Mouse (Mus musculus) embryonic facial prominence, embryonic 13.5 days (tissue): ENCODE results near the gene Paxbp1. TPM values are rescaled to one million over a fixed set of nuclear protein-coding genes. Genes with fewer than 3 reads are reported as not detected.

ENCODE experiments used
- ATAC-seq: fragments of 200-750 bp; cut with Nextera tagmentation; 2 replicates; pipeline ENCODE4 v1.8.0; 2017; ENCODE audit warnings: low read depth; ENCODE audit not compliant: insufficient number of reproducible peaks, insufficient read depth, low FRiP score, low TSS enrichment
- H3K27ac ChIP-seq: fragments of 300-500 bp; sonication (generic); 2 replicates; pipeline ENCODE4 v1.5.1; 2015; ENCODE audit warnings: moderate library complexity, mild to moderate bottlenecking, inconsistent platforms
- H3K27me3 ChIP-seq: fragments of 300-500 bp; sonication (generic); 2 replicates; pipeline ENCODE4 v1.6.1; 2015; ENCODE audit warnings: mild to moderate bottlenecking, inconsistent platforms
- H3K36me3 ChIP-seq: fragments of 300-500 bp; sonication (generic); 2 replicates; pipeline ENCODE4 v1.6.1; 2015; ENCODE audit warnings: mild to moderate bottlenecking, inconsistent platforms
- H3K4me1 ChIP-seq: fragments of 300-500 bp; sonication (generic); 2 replicates; pipeline ENCODE4 v1.6.1; 2015; ENCODE audit warnings: inconsistent platforms
- H3K4me2 ChIP-seq: fragments of 300-500 bp; sonication (generic); 2 replicates; pipeline ENCODE4 v1.6.1; 2015; ENCODE audit warnings: moderate library complexity, mild to moderate bottlenecking, inconsistent platforms
- H3K4me3 ChIP-seq: fragments of 300-500 bp; sonication (generic); 2 replicates; pipeline ENCODE4 v1.5.1; 2015; ENCODE audit warnings: mild to moderate bottlenecking, inconsistent platforms
- H3K9ac ChIP-seq: fragments of 300-500 bp; sonication (generic); 2 replicates; pipeline ENCODE4 v1.6.1; 2015; ENCODE audit warnings: mild to moderate bottlenecking, inconsistent platforms
- H3K9me3 ChIP-seq: fragments of 300-500 bp; sonication (generic); 2 replicates; pipeline ENCODE4 v1.6.1; 2016; ENCODE audit warnings: inconsistent platforms
- WGBS: fragments of 180-500 bp; shearing (Covaris S2); methylation state at CpG from one replicate; pipeline ENCODE4 v1.1.7; 2015; ENCODE audit warnings: mixed read lengths; 5-methylcytosine and 5-hydroxymethylcytosine counted together
- polyA plus RNA-seq: library from polyadenylated mRNA; unstranded; fragments of >200 nt; fragmentation: Nextera tagmentation; extraction: Ambion mirVana; gene quantifications from 2 replicates; pipeline ENCODE4 v1.2.1, GENCODE M21; 2015

The Paxbp1 gene
- polyA plus RNA-seq, 1 experiment from 2014 or later = 71.6 TPM

DNA sequence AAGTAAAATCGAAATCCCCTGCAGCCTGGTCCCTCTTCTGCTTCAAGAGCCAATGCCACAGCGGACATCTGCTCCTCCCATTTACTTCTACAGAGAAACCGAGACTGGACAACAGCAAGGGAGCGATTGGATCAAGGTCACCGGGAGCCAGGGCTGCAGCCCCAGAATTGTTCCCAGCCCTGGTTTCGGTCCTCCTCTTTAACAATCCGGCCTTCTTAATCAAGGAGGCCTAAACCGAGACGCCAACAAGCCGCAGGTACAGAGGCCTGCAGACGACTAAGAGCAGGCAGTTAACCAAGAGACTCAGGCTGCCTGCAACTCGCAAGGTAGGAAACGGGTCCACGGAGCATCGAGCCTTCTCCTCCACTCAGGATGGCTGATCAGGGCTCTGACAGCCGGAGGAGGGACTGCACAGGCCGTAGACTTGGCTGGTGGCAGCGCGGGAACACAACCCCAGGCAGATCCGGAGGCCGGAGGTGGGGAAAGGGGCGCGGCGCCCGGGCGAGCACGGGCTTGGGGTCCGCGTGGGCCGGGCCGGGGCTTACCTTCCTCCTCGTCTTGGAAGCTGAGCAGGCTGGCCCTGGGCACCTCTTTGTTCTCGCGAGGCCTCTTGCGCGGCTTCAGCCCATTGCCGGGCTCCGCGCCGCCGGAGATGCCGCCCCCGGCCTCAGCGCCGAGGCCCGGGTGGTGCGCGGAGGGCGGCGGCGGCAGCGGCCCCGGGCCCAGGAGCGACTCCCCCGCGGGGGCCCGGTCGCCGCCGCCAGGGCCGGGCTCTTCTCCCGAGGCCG lies 688 bp downstream of the Paxbp1 start:
- peaks cover 22% of the 10 kb centered on the region for H3K36me3 ChIP-seq
- H3K4me3 ChIP-seq = peak overlapping the region; percentile 88
- H3K27ac ChIP-seq = peak overlapping the region; percentile 97
- ATAC-seq = peak; percentile 78
- peak overlapping the region; percentile 97 for H3K9ac ChIP-seq
- WGBS = under 1% methylated on average over 54 of the region's 63 CpGs
- H3K4me1 ChIP-seq = peaks cover 16% of the 10 kb centered on the region
- H3K27me3 ChIP-seq = no peaks in the 10 kb centered on the region
- H3K4me2 ChIP-seq = peak overlapping the region; percentile 70
- H3K9me3 ChIP-seq = no peaks in the 10 kb centered on the region

- Histone ChIP-seq H3K4me1 (peaks cover 16% of the 10 kb centered on the region), H3K9me3 (no peaks in the 10 kb centered on the region), H3K4me2 (peak overlapping the region; percentile 70), H3K4me3 (peak overlapping the region; percentile 88), H3K36me3 (peaks cover 32% of the 10 kb centered on the region), H3K27ac (no peak overlapping the region), H3K27me3 (no peaks in the 10 kb centered on the region), H3K9ac (peak overlapping the region; percentile 65)
- WGBS = 41% methylated on average over 1 of the region's 1 CpGs
- ATAC-seq = no peak
These were observed 1.7 kb downstream of the Paxbp1 start for GRCm38 (mm10) chr16:91042640-91043039.

DNA sequence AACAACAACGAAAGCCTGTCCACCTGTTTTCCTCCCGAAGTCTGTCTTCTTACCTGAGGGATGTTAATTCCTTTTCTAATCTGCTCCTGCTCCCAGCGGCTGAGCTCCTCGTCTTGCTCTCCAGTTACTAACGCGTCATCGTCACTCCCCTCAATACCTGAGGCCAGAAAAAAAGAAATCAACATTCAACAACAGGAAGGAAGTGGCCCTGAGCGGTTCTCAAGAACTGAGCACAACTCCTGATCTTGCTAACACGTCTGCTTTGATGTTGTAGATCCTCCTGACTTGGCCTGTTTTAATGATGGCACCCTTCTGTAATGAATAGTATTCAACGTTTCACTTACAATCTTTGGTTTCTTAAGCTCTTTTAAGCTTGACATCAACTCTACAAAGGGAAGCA lies 8.5 kb downstream of the Paxbp1 start:
- no peak overlapping the region for H3K4me2 ChIP-seq
- peaks cover under 1% of the 10 kb centered on the region; the same call in 1 of the 2 replicates for H3K4me1 ChIP-seq
- no peak for ATAC-seq
- H3K4me3 ChIP-seq = no peak overlapping the region
- WGBS = 90% methylated on average over 10 of the region's 10 CpGs
- no peak overlapping the region for H3K9ac ChIP-seq
- H3K36me3 ChIP-seq = peaks cover 82% of the 10 kb centered on the region
- H3K27me3 ChIP-seq = no peaks in the 10 kb centered on the region
- no peaks in the 10 kb centered on the region for H3K9me3 ChIP-seq
- H3K27ac ChIP-seq = no peak overlapping the region

DNA sequence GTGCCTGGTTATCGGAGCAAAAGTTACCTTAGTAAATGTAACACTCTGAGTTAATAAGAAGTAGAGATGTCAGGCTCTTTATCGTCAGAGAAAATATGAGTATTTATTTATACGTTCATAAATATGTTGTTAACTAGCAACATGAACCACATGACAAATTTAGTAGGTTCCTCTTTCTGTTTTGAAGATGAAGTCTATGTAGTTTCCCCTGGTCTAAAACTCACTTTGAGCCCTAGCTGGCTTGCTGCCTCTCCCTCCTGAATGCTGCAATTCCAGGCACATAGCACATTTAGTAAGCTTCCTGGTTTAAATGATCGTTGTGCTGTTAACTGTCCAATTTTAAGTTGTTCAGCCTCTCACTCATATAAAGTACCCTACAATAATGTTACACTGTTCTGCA lies 13.6 kb downstream of the Paxbp1 start:
- Histone ChIP-seq H3K4me1 (no peaks in the 10 kb centered on the region), H3K4me3 (no peak overlapping the region), H3K9ac (no peak overlapping the region), H3K27ac (no peak overlapping the region), H3K27me3 (no peaks in the 10 kb centered on the region), H3K4me2 (no peak overlapping the region), H3K9me3 (no peaks in the 10 kb centered on the region), H3K36me3 (peaks cover 83% of the 10 kb centered on the region)
- no peak for ATAC-seq
- WGBS = 92% methylated on average over 4 of the region's 4 CpGs

GRCm38 (mm10) chr16:91029901-91030300 lies 14.4 kb downstream of the Paxbp1 start:
- no peaks in the 10 kb centered on the region for H3K4me1 ChIP-seq
- H3K9me3 ChIP-seq = no peaks in the 10 kb centered on the region
- H3K36me3 ChIP-seq = peaks cover 85% of the 10 kb centered on the region
- H3K4me3 ChIP-seq = no peak overlapping the region
- WGBS = 91% methylated on average over 2 of the region's 2 CpGs
- H3K27ac ChIP-seq = no peak overlapping the region
- no peaks in the 10 kb centered on the region for H3K27me3 ChIP-seq
- H3K9ac ChIP-seq = no peak overlapping the region
- no peak overlapping the region for H3K4me2 ChIP-seq
- ATAC-seq = no peak

DNA sequence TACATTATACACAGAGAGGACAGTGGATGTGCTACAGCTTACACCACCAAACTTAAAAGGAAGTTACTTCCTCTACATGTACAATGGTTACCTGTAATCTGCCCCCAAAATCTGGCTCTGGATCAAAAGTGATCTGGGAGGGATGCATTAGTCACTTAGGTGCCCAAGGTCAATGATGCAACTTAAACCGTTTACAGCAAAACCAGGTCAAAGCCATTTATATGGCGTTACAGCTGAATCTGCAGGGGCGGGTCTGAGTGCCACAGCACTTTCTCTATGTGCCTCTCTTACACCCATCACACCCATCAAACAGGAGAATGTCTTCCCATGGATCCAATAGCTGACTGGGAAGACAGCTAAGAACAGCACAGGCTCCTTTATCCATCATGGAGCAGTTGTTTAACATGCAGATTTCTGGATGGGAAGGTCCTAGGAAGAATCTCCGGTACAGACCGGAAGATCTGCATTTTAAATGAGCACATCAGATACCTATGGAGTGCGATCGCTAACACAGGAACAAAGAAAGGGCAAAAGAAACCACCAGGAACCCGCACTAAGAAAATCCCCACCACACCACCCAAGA lies 15.1 kb downstream of the Paxbp1 start:
- H3K9me3 ChIP-seq = no peaks in the 10 kb centered on the region
- H3K4me1 ChIP-seq = no peaks in the 10 kb centered on the region
- 93% methylated on average over 8 of the region's 8 CpGs for WGBS
- no peak overlapping the region for H3K4me3 ChIP-seq
- H3K4me2 ChIP-seq = no peak overlapping the region
- H3K36me3 ChIP-seq = peaks cover 86% of the 10 kb centered on the region
- no peak overlapping the region for H3K27ac ChIP-seq
- H3K27me3 ChIP-seq = no peaks in the 10 kb centered on the region
- H3K9ac ChIP-seq = no peak overlapping the region
- ATAC-seq = no peak

DNA sequence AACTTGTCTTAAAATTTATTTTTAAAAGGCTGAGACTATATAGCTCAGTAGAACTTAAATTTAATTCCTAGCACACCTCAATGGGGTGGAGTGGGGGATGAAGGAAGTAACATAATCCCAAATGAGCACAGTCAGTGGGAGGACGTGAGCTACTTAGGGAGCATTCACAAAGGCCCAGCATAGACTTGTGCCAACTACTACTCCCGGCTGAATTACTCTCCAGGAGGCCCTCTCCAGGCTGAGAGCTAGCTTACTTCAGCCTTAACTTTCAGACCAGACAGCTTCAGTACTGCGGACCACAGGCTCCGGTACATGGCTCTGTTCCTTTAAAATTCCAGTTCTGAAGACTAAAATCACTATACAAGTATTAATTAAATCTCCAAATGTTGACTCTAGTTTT lies 18.1 kb downstream of the Paxbp1 start:
- Histone ChIP-seq H3K4me3 (no peak overlapping the region), H3K9me3 (0 out of 2 replicates have a peak, but pooled peaks cover 3% of the 10 kb centered on the region), H3K27me3 (no peaks in the 10 kb centered on the region), H3K4me1 (no peaks in the 10 kb centered on the region), H3K4me2 (no peak overlapping the region), H3K36me3 (peaks cover 84% of the 10 kb centered on the region), H3K9ac (no peak overlapping the region), H3K27ac (no peak overlapping the region)
- no peak for ATAC-seq
- WGBS = 82% methylated on average over 4 of the region's 4 CpGs

DNA sequence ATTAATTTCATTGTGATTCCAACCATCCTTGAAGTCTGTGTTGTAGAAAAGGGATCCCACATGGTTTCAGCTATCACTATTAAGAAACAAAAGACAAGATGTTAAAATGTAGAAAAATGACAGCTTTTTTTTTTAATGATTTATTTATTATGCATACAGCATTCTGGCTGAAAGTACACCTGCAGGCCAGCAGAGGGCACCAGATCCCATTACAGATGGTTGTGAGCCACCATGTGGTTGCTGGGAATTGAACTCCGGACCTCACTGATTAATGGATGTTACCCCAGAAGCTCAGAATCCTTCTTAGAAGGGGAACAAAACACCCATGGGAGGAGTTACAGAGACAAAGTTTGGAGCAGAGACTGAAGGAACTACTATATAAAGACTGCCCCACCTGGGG lies 21.0 kb downstream of the Paxbp1 start:
- H3K9me3 ChIP-seq = 0 out of 2 replicates have a peak, but pooled peaks cover 3% of the 10 kb centered on the region
- H3K27ac ChIP-seq = no peak overlapping the region
- WGBS = 81% methylated on average over 1 of the region's 1 CpGs
- peaks cover 95% of the 10 kb centered on the region for H3K36me3 ChIP-seq
- no peaks in the 10 kb centered on the region for H3K4me1 ChIP-seq
- no peaks in the 10 kb centered on the region for H3K27me3 ChIP-seq
- no peak overlapping the region for H3K9ac ChIP-seq
- no peak overlapping the region for H3K4me3 ChIP-seq
- no peak for ATAC-seq
- no peak overlapping the region for H3K4me2 ChIP-seq

- ATAC-seq = no peak
- Histone ChIP-seq H3K36me3 (peaks cover 89% of the 10 kb centered on the region), H3K4me2 (no peak overlapping the region), H3K27ac (no peak overlapping the region), H3K4me1 (no peaks in the 10 kb centered on the region), H3K9ac (no peak overlapping the region), H3K9me3 (0 out of 2 replicates have a peak, but pooled peaks cover 3% of the 10 kb centered on the region), H3K4me3 (no peak overlapping the region), H3K27me3 (no peaks in the 10 kb centered on the region)
- 91% methylated on average over 10 of the region's 10 CpGs for WGBS
These were observed 23.4 kb downstream of the Paxbp1 start for GRCm38 (mm10) chr16:91020842-91021483.

DNA sequence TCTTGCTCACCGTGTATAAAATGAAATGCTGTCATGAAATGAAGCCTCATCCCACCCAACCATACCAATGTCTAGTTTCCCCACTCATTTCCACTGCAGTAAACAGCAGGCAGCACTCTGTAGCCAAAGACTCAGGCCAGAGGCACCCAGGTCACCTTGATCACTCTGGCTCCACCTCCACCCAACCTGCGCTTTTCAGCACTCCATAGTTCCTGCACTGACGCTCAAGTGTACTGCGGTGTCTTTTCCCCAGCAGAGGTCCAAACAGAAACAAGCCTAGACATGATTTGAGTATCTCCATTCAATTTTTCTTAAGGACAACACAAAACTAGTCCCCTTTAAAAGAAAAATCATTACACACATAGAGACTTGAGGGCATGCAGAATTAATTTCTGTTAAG lies 24.9 kb downstream of the Paxbp1 start:
- peaks cover 87% of the 10 kb centered on the region for H3K36me3 ChIP-seq
- no peak overlapping the region for H3K27ac ChIP-seq
- no peaks in the 10 kb centered on the region for H3K4me1 ChIP-seq
- H3K27me3 ChIP-seq = no peaks in the 10 kb centered on the region
- no peak for ATAC-seq
- H3K9me3 ChIP-seq = 0 out of 2 replicates have a peak, but pooled peaks cover 3% of the 10 kb centered on the region
- H3K4me3 ChIP-seq = no peak overlapping the region
- no peak overlapping the region for H3K4me2 ChIP-seq
- H3K9ac ChIP-seq = no peak overlapping the region
- WGBS = 94% methylated on average over 4 of the region's 4 CpGs

DNA sequence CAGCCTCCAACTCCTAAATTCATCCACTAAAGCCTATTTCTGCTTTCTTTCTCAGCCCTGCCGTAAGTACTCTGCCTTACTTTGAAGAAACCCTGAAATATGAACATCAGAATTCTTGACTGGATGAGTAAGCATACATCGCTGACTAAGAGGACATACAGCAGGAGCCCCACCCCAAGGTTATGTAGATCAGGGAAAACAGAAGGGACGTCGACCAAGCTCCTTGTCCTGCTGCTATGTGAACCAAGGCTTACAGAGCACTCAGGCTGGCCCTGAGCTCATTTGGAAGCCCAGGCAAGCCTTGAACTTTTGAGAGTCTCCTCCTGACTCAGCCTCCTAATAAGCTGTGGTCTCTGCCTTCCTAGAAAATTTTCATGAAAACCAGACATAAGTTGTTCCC lies 28.6 kb downstream of the Paxbp1 start:
- no peaks in the 10 kb centered on the region for H3K27me3 ChIP-seq
- H3K4me3 ChIP-seq = no peak overlapping the region
- H3K36me3 ChIP-seq = peaks cover 62% of the 10 kb centered on the region
- no peaks in the 10 kb centered on the region for H3K9me3 ChIP-seq
- peaks cover 10% of the 10 kb centered on the region for H3K4me1 ChIP-seq
- no peak overlapping the region for H3K4me2 ChIP-seq
- H3K27ac ChIP-seq = no peak overlapping the region
- 86% methylated on average over 4 of the region's 4 CpGs for WGBS
- no peak for ATAC-seq
- H3K9ac ChIP-seq = no peak overlapping the region

- peaks cover 25% of the 10 kb centered on the region for H3K36me3 ChIP-seq
- no peaks in the 10 kb centered on the region for H3K9me3 ChIP-seq
- no peaks in the 10 kb centered on the region for H3K27me3 ChIP-seq
- H3K9ac ChIP-seq = peak overlapping the region; percentile 86
- peak overlapping the region; percentile 91 for H3K27ac ChIP-seq
- no peak for ATAC-seq
- WGBS = 30% methylated on average over 3 of the region's 3 CpGs
- peak overlapping the region; percentile 75 for H3K4me2 ChIP-seq
- H3K4me3 ChIP-seq = peak overlapping the region; percentile 91
- peaks cover 16% of the 10 kb centered on the region for H3K4me1 ChIP-seq
These were observed 32.5 kb downstream of the Paxbp1 start for GRCm38 (mm10) chr16:91011847-91012246.
